Mouse (Mus musculus) kidney, postnatal 14 days (tissue): ENCODE results near the gene Marc2.

Experiments used
- DNase-seq: peaks from one replicate; pipeline ENCODE4 v3.0.0; 2022; ENCODE audit warnings: mixed read lengths

Gene Marc2

DNA sequence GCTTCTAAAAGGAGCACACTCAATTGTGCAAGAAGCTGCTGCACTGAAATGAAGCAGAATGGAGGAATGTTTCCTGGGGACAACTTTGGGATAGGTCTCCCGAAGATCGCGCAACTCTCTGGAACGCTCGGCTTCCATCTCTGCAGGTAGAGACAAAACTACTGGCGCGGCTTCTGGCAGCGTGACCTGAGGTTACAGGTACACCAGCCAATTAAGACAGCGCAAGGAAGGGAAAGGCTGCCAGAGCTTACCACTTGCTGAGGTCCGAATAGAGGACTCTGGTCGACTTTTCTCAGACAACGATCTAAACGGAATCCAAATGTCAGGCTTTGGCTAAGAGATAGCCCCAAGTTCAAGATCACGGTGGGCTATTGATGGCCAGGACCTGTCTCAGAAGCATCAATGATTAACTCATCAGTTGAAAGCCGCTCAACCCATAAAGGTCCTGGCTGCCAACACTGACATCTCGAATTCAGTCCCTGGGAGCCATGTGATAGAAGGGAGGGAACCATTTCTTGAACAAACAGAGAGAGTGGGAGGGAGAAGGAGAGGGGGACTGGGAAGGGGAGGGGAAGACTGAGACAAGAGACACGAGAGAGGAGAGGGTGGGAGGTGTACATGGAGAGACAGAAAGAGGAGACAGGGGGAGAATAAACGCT is at the start of gene Marc2:
TSS of gene Marc2 (minus strand) at position 360 of the 659 bp plus-strand sequence.
- no peak for DNase-seq

- peak; percentile 28 for DNase-seq
Observed at GRCm38 (mm10) chr1:184891998-184892397, 45.7 kb upstream of the Marc2 start.

DNA sequence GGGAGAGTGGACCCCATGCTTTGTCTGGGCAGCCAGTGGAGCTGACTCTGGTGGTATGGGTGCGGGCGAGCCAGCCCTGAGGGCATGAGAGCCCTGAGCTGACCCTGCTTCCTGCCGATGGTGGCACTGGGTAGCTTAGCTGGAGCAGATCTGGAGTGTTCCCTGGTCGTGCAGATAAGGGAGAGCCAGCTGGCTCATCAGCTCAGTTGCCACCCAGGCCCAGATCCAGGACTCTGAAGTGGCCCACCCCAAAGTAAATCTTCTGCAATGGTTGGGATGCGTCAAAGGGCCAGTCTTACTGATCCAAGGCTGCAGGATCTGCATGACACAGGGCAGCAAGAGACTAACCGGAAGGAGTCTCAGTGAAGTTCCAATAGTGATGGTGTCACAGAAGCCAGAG is 43.2 kb upstream of the Marc2 start:
- no peak for DNase-seq

DNA sequence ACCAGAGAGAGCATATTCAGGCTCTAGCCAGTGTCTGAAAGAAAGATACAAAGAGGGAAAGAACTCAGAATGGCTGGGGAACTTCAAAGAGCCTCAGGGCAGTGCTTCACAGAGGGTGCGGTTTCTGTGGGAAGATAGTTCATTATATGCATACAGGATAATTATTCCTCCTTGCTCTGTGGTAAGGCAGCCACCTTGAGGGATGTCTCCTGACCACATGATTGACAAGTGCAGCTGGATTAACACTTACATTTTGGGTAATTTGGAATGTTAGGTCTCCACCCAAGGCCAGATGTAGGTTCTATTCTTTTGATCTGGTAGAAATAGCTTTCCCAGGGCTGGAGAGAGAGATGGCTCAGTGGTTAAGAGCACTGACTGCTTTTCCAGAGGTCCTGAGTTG is 39.9 kb upstream of the Marc2 start:
- no peak for DNase-seq

- peak; percentile 92 for DNase-seq
Observed at GRCm38 (mm10) chr1:184882281-184883268, 36.3 kb upstream of the Marc2 start, which contains the start of gene C130074G19Rik. C130074G19Rik (minus strand) TSS chr1:184883218.

- DNase-seq, result peak; percentile 21
Observed at GRCm38 (mm10) chr1:184881861-184882260, 35.6 kb upstream of the Marc2 start.

DNA sequence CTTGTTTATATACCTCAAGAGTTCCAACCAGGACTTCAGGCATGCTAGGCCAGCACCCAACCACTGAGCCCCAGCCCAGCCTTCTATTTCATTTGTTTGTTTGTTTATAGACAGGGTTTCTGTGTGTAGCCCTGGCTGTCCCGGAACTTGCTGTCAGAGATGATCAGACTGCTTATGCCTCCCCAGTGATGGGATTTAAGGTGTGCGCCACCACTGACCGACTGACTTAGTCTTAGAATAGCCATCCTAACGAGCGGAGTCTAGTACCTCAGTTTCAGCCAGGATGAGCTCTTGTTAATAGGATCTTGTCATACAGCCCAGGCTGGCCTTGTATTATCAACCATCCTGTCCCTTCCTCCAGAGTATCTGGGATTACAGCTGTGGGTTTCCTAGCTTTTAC is 35.0 kb upstream of the Marc2 start:
- no peak for DNase-seq

DNA sequence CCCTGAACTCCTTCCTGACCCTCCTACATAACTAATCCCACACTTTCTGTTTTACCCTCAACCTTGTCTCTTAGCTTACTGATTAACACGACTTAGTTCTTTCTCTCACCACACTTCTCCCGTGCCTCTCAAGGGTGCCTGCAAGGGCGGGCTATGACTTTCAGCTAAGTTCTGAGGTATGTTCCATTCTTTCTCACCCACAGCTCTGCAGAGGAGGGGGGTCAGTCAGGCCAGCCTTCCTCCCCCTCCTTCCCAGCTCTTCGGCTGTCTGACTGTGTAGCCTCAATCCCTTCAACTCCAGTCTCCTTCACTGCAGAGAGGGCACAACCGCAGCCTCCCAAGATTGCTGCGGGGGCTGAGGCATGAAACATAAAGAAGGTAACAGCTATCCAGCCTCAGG is 32.6 kb upstream of the Marc2 start:
- peak; percentile 83 for DNase-seq

- DNase-seq, result no peak
Observed at GRCm38 (mm10) chr1:184877306-184877705, 31.1 kb upstream of the Marc2 start.

- no peak for DNase-seq
Observed at GRCm38 (mm10) chr1:184873910-184874309, 27.7 kb upstream of the Marc2 start.

DNA sequence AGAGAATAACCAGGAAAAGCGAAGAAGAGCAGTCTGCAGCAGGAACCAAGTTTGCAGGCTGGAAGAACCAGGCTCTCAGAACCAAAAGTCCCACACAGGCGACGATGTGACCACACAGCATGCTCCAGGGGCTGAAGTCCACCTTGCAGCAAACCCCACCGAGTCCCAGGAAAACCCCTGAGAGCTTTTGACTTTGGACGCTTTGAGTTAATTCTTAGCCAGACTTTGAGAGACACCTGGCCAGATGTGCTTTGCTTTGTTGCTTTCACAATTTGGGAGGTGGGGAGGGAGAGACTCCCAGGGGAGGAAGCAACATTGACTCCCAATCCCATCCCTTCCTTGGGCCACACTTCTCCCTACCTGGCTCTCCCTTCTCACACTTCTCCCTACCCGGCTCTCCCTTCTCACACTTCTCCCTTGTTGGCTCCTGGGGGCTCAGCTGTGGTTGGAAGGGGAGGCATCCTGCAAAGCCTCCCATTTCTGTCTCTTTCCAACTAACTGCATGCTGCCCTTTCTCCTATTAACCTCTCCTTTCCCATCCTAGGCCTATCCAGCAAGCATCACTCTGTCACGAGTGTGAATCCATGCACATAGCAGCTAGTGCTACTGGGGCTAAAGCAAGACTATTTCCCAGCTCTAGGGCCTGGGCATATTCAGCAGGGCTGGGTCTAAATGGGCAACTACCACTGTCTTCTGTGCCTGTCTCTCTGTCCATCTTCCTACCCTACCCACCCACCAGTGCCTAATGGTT is 26.0 kb upstream of the Marc2 start:
- peak; percentile 77 for DNase-seq

- DNase-seq, result peak; percentile 69
Observed at GRCm38 (mm10) chr1:184871506-184871905, 25.3 kb upstream of the Marc2 start.

DNA sequence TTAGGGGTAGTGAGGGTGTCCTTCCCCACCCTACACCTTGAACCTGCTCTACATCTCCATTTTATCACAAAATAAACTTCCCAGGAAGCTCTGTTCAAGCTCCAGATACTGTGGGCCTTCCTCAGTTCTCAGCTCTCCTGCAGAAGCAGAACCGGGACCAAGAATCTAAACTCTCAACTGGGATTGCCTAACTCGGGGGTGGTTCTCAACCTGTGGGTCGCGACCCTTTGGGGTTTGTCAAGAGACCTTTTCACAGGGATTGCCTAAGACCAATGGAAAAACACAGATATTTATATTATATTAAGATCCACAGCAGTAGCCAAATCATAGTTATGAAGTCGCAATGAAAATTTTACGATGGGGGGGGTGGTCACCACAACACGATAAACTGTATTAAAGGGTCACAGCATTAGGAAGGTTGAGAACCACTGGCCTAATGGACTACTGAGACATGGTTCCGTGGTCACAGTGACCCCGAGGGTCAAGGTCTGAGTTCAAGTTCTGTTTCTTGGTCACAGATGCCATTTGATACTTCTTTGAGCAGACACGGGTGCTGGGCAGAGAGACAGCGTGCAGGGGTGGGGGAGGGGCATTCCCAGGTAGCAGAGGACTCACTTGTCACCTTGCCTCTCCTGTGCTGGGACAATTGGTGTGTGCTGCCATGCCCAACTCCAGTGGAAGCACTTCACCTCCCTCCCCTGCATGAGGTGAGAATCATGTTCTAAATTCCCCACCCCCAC is 24.6 kb upstream of the Marc2 start:
- no peak for DNase-seq

DNA sequence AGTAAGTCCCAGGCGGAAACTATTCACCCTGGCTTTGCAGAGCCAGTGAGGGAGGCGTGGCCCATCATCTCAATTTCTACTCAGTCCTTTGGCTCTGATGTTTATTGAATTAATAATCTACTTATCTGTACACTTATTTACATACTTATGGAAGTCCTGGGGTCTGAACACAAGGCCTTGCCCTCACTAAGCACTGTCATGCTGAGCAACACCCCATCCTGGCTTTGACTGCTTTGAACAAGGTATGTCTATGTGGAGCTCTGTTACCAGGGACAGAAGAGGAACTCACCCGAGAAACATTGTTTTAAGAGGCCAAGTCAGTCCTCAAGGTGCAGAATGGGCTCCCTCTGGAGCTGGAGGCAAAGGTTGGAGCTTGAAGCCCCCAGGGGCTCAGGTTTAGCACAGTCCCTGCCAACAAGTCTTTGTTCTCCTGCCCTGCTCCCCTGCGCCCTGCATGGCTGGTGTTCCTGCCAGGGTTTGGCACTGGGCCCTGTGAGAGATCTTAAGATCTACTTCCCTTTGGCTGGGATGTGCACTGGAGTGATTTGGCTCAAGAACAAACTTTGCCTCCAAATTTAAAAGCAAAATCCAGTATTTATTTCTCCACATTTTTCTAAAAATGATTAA is 23.8 kb upstream of the Marc2 start:
- peak; percentile 89 for DNase-seq

DNA sequence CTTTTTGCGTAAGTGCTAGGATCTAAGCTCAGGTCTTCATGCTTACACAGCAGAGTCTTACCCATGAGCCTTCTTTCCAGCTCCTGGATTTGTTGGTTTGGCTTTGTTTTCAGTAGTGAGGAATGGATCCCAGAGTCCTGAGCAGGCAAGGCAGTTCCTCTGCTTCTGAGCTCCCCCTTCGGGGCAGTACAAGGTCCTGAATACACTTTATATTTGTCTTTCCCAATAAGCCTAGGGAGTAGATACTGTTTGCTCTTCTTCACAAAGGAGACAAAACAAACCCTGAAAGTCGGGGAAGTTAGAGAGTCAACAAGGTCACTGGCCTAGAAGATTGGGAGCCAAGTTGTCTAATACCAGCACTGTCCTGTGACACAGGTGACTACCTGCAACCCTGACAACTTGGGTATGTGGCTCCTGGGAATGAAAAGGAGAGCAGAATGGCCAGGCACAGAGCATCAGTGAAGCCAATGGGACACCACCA is 21.4 kb upstream of the Marc2 start:
- DNase-seq, result no peak

GRCm38 (mm10) chr1:184864381-184864801 is 18.1 kb upstream of the Marc2 start:
- DNase-seq, result peak; percentile 64

DNA sequence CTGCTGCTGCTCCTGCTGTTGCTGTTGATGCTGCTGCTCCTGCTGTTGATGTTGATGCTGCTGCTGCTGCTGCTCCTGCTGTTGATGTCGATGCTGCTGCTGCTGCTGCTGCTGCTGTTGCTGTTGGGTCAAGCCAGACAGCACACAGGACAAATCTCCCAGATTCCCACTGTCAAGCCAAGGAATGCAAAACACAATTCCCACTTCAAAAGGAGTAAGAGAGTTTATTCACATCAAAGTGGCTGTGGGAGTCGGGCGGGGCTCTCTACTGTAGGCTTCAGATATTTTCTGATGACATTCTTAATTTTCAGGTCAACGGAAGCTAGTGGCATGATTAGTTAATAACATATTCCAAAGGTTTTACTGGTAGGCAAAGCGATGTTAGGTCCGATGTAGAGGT is 16.4 kb upstream of the Marc2 start:
- no peak for DNase-seq

GRCm38 (mm10) chr1:184861551-184861950 is 15.3 kb upstream of the Marc2 start:
- DNase-seq, result no peak

DNA sequence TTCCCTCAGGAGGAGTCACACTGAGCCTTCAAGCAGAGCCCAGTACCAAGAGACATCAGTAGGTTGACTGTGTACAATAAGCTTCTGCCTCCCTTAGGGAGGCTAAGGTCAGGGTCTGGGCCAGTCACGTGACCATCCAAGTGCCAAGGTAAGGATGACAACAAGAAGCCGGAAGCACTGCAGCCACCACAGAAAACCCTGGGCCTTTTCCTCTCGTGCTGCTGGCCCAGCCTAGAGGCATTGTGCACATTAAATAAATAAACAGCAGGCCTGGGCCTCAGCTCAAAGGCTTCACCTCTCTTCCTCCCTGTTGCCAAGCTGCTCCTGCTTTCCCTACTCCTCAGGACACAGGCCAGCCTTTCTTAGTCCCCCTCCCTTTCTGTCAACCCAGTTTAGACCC is 14.0 kb upstream of the Marc2 start:
- no peak for DNase-seq

DNA sequence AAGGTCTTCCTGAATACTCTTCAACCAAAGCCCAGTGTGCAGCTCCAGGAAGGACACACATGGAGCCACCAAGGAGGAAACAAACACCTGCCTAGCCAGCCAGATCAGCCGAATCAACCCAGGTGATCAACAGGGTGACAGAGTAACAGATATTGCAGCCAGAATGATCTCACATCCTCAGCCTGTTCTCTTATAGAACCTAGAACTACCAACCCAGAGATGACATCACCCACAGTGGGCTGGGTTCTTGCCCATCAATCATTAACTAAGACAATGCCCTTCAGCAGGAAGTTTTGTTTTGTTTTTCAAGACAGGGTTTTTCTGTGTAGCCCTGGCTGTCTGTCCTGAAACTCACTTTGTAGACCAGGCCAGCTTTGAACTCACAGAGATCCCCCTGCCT is 12.0 kb upstream of the Marc2 start:
- peak; percentile 46 for DNase-seq

DNA sequence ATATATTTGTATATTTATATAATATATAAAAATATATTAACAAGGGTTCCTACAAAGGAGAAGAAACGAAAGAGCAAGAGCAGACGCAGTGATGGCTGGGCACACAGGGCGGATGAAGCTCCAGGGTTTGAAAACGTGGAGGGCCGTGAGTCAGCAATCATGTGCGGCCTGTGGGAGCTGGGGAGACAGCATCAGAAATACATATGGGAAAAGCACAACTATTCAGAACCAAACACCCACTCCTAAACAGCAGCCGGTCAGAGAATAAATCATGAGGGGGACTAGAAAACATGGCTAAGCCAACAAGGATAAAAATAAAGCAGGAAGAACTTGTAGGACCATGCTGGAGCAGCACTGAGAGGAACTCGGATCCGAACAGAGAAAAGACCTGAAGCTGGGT is 11.0 kb upstream of the Marc2 start:
- no peak for DNase-seq

DNA sequence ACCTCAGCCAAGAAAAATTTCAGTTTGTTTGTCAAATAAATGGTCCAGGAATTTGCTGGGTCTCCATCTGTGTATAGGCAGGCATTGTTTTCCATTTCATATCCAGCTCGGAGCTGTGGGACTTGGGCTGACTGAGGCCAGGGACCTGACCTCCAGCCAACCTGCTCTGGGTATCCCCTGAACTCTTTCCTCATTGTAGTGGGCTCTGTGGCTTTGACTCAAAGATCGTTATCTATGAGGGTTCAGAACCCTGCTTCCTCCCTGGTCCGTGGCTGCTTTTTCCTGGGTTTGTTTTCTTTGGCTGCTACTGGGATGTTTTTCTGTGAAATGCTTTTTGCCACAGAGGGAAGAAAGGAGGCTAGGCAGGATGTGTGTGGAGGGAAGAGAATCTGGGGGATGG is 7.7 kb upstream of the Marc2 start:
- DNase-seq, result peak; percentile 48
